Mouse (Mus musculus) olfactory bulb, adult 2 months (tissue): ENCODE measurements around the gene Lyst. TPM values are rescaled to one million over a fixed set of nuclear protein-coding genes. Genes with fewer than 3 reads are reported as not detected.

Experiments used
- H3K27ac ChIP-seq: fragments of 200-500 bp; 2 replicates; pipeline ENCODE4 v1.5.1; 2012; ENCODE audit warnings: low read depth, low read length; ENCODE audit not compliant: insufficient read depth
- H3K4me1 ChIP-seq: fragments of 200-500 bp; 2 replicates; pipeline ENCODE4 v1.6.1; 2012; ENCODE audit warnings: low read length; ENCODE audit not compliant: control insufficient read depth, insufficient read depth
- H3K4me3 ChIP-seq: fragments of 200-500 bp; 2 replicates; pipeline ENCODE4 v1.5.1; 2012; ENCODE audit warnings: mild to moderate bottlenecking, low read depth, low read length, moderate library complexity; ENCODE audit not compliant: insufficient read depth
- CTCF ChIP-seq: fragments of 200-500 bp; IDR thresholded peaks from 2 replicates; pipeline ENCODE4 v1.5.1; 2012; ENCODE audit warnings: low read depth, mild to moderate bottlenecking, low read length, moderate library complexity; ENCODE audit not compliant: insufficient read depth
- POLR2A ChIP-seq: fragments of 200-500 bp; IDR thresholded peaks from 2 replicates; pipeline ENCODE4 v1.6.1; 2012; ENCODE audit warnings: mild to moderate bottlenecking, low read depth, low read length, moderate library complexity; ENCODE audit not compliant: insufficient read depth
- WGBS: fragments of 180-500 bp; shearing (Covaris S2); methylation state at CpG from one replicate; pipeline ENCODE4 v1.1.7; 2018; 5-methylcytosine and 5-hydroxymethylcytosine counted together
- polyA plus RNA-seq: library from polyadenylated mRNA; stranded (reverse); fragments of >200 nt; gene quantifications from 2 replicates; pipeline ENCODE4 v1.2.4, GENCODE M21; 2012; ENCODE audit warnings: low replicate concordance; ENCODE audit not compliant: missing spikeins, insufficient read depth, insufficient read length

Lyst gene
- polyA plus RNA-seq, 1 experiment: 50.5 TPM

DNA sequence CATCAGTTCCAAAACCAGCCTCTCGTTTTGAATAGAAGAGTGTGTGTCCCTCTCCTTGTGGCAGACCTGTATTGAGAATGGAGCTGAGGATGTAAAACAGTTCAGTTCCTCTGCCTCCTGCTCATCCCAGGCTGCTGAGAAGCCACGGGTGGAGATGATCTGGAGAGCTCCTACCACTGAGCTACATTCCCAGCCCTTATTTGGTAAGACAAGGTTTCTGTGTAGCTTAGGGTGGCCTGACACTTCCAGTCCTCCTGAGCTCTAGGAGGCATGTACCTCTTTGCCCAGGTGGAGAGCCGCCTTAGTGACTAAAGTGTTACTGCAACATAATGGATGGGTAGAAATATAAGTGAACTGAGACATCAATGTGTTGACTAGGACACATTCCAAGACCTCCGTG, 190.8 kb downstream of the Lyst start:
- H3K4me1 ChIP-seq: peaks cover 11% of the 10 kb centered on the region
- TF ChIP-seq POLR2A (no peak), CTCF (no peak)
- WGBS: 71% methylated on average over 4 of the region's 4 CpGs
- H3K4me3 ChIP-seq: no peak overlapping the region
- no peak overlapping the region for H3K27ac ChIP-seq

GRCm38 (mm10) chr13:13783296-13783695, 193.1 kb downstream of the Lyst start:
- H3K4me3 ChIP-seq: no peak overlapping the region
- TF ChIP-seq POLR2A (no peak), CTCF (no peak)
- peak overlapping the region; percentile 91 for H3K27ac ChIP-seq
- WGBS: 23% methylated on average over 7 of the region's 7 CpGs
- H3K4me1 ChIP-seq: peaks cover 26% of the 10 kb centered on the region

- WGBS: under 1% methylated on average over 43 of the region's 43 CpGs
- peak; percentile 87 for TF ChIP-seq POLR2A
- no peak for TF ChIP-seq CTCF
- H3K27ac ChIP-seq: peak within 1 kb of the TSS; percentile 91
- peaks cover 26% of the 10 kb centered on the region for H3K4me1 ChIP-seq
- H3K4me3 ChIP-seq: peak within 1 kb of the TSS; percentile 90
These were observed 193.8 kb downstream of the Lyst start, which contains the start of gene Gng4 for GRCm38 (mm10) chr13:13783894-13784419. Gng4 (plus strand) TSS chr13:13784059.

GRCm38 (mm10) chr13:13784420-13784936, 194.3 kb downstream of the Lyst start:
- Histone ChIP-seq H3K4me1 (peaks cover 26% of the 10 kb centered on the region), H3K27ac (peak overlapping the region; percentile 91), H3K4me3 (peak overlapping the region; percentile 90)
- WGBS: under 1% methylated on average over 59 of the region's 59 CpGs
- no peak for TF ChIP-seq POLR2A
- no peak for TF ChIP-seq CTCF

- H3K27ac ChIP-seq: peak overlapping the region; percentile 91
- WGBS: 5% methylated on average over 30 of the region's 30 CpGs
These were observed 195.0 kb downstream of the Lyst start for GRCm38 (mm10) chr13:13784981-13785783.

GRCm38 (mm10) chr13:13786971-13787370, 196.8 kb downstream of the Lyst start:
- H3K4me1 ChIP-seq: peaks cover 33% of the 10 kb centered on the region
- WGBS: 52% methylated on average over 6 of the region's 6 CpGs
- peak overlapping the region; percentile 60 for H3K27ac ChIP-seq
- H3K4me3 ChIP-seq: peak overlapping the region; percentile 16
- TF ChIP-seq POLR2A: no peak
- TF ChIP-seq CTCF: no peak

More at GRCm38 (mm10) chr13:13784981-13785783, 195.0 kb downstream of the Lyst start:
- Histone ChIP-seq H3K4me1 (peaks cover 26% of the 10 kb centered on the region), H3K4me3 (peak overlapping the region; percentile 90)
- TF ChIP-seq CTCF: no peak
- TF ChIP-seq POLR2A: 0 out of 2 replicates have a peak, but pooled peaks have one; percentile 26

GRCm38 (mm10) chr13:13788070-13788469, 197.9 kb downstream of the Lyst start:
- TF ChIP-seq CTCF (no peak), POLR2A (no peak)
- Histone ChIP-seq H3K27ac (peak overlapping the region; percentile 60), H3K4me1 (peaks cover 31% of the 10 kb centered on the region), H3K4me3 (no peak overlapping the region)
- 63% methylated on average over 4 of the region's 4 CpGs for WGBS

DNA sequence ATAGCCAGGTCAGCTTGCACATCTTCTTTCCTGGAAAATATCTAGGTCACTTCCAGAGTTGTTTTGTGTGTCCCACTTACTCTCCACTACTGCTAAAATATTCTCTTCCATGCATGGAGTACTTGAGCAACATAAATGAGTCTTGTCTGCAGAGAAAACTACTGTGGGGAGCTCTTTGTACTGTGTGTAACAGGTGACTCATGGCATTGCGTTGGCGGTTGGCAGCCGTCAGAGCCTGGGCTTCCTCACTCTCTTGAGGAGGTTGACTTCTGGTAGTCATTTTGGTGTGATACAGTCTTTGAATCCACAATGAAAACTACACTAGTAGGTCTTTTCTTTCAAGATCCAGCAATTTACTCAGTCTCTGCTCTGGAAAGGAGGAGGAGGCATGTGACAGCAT, 201.8 kb downstream of the Lyst start:
- Histone ChIP-seq H3K27ac (0 out of 2 replicates have a peak overlapping the region, but pooled peaks have one; percentile 64), H3K4me3 (no peak overlapping the region), H3K4me1 (peaks cover 26% of the 10 kb centered on the region)
- WGBS: 43% methylated on average over 3 of the region's 3 CpGs
- TF ChIP-seq POLR2A (no peak), CTCF (no peak)
